Mouse (Mus musculus) megakaryocyte-erythroid progenitor cell, adult 5-6 weeks (primary cell): ENCODE results near the gene Plac9b. TPM values are rescaled to one million over a fixed set of nuclear protein-coding genes. Genes with fewer than 3 reads are reported as not detected.
"Not testable (repeated sequence)": the region's sequence is repeated elsewhere in the genome, so short reads cannot be mapped to it uniquely, and the experiment has no call there.

Experiments used
- ATAC-seq: replicated peaks from 2 replicates; pipeline ENCODE4 v1.8.0; 2016; ENCODE audit warnings: mild to moderate bottlenecking, inconsistent platforms; ENCODE audit not compliant: severe bottlenecking, poor library complexity, low FRiP score, low TSS enrichment
- total RNA-seq, 2 experiments: library from RNA; stranded (forward) in 1 of 2; stranded (reverse) in 1 of 2; fragments of 200-1000, 215-1000 nt in 1 of 2; fragments of >200 nt in 1 of 2; fragmentation: Nextera tagmentation in 1 of 2; gene quantifications; 2 replicates each; pipeline ENCODE4 v1.2.3; 2014 to 2017

Plac9b gene
- total RNA-seq (2014; fragmentation: Nextera tagmentation) (not detected in 2 replicates), total RNA-seq (2017) (not detected in 2 replicates)

- not testable (repeated sequence) for ATAC-seq
Observed at GRCm38 (mm10) chr14:26182380-26182779, at the start of gene Plac9b. Gene Plac9b (minus strand): TSS chr14:26182480.

GRCm38 (mm10) chr14:26216233-26217000, 34.1 kb upstream of the Plac9b start:
- ATAC-seq: not testable (repeated sequence)

GRCm38 (mm10) chr14:26206926-26207247, 24.6 kb upstream of the Plac9b start, which contains the start of gene Tmem254b:
Gene Tmem254b (minus strand): TSS chr14:26207041.
- ATAC-seq: peak; percentile 97

GRCm38 (mm10) chr14:26206197-26206925, 24.1 kb upstream of the Plac9b start:
- peak; percentile 89 for ATAC-seq

GRCm38 (mm10) chr14:26197851-26198250, 15.6 kb upstream of the Plac9b start:
- not testable (repeated sequence) for ATAC-seq

- ATAC-seq: not testable (repeated sequence)
Observed at GRCm38 (mm10) chr14:26188361-26188760, 6.1 kb upstream of the Plac9b start.

GRCm38 (mm10) chr14:26186638-26187037, 4.4 kb upstream of the Plac9b start:
- ATAC-seq: peak; percentile 81

GRCm38 (mm10) chr14:26181660-26182059, 620 bp downstream of the Plac9b start:
- ATAC-seq: not testable (repeated sequence)

- not testable (repeated sequence) for ATAC-seq
Observed at GRCm38 (mm10) chr14:26175028-26175427, 7.3 kb downstream of the Plac9b start.

- ATAC-seq: not testable (repeated sequence)
Observed at GRCm38 (mm10) chr14:26173955-26174354, 8.3 kb downstream of the Plac9b start.

- ATAC-seq: peak; percentile 64
Observed at GRCm38 (mm10) chr14:26165266-26165665, 17.0 kb downstream of the Plac9b start.

GRCm38 (mm10) chr14:26162423-26162822, 19.9 kb downstream of the Plac9b start:
- not testable (repeated sequence) for ATAC-seq

- not testable (repeated sequence) for ATAC-seq
Observed at GRCm38 (mm10) chr14:26161156-26161555, 21.1 kb downstream of the Plac9b start.

GRCm38 (mm10) chr14:26156032-26156431, 26.2 kb downstream of the Plac9b start:
- ATAC-seq: not testable (repeated sequence)

- not testable (repeated sequence) for ATAC-seq
Observed at GRCm38 (mm10) chr14:26147095-26147494, 35.2 kb downstream of the Plac9b start.

GRCm38 (mm10) chr14:26119095-26119494, 63.2 kb downstream of the Plac9b start:
- not testable (repeated sequence) for ATAC-seq

GRCm38 (mm10) chr14:26118550-26119000, 63.7 kb downstream of the Plac9b start:
- not testable (repeated sequence) for ATAC-seq

GRCm38 (mm10) chr14:26118150-26118549, 64.1 kb downstream of the Plac9b start, which contains the start of gene Duxbl2:
Gene Duxbl2 (plus strand): TSS chr14:26118349.
- not testable (repeated sequence) for ATAC-seq
